Mouse (Mus musculus) G1E-ER4 (cell line): ENCODE measurements around the gene Hnrnph3. TPM values are rescaled to one million over a fixed set of nuclear protein-coding genes. Genes with fewer than 3 reads are reported as not detected.

Source experiments
- GATA1 ChIP-seq: IDR thresholded peaks from one replicate; pipeline ENCODE4 v1.8.0; 2012; ENCODE audit warnings: low read length, inconsistent platforms
- polyA plus RNA-seq: library from polyadenylated mRNA; stranded (reverse); fragments of >175 nt; gene quantifications from 2 replicates; pipeline ENCODE4 v1.2.3, GENCODE M21; 2012

Gene Hnrnph3
- polyA plus RNA-seq, 1 experiment = 5.2 TPM

GRCm38 (mm10) chr10:63039867-63040628, 16.0 kb upstream of the Hnrnph3 start:
- no peak for TF ChIP-seq GATA1

- TF ChIP-seq GATA1 = no peak
Observed at GRCm38 (mm10) chr10:63038571-63039320, 14.7 kb upstream of the Hnrnph3 start.

DNA sequence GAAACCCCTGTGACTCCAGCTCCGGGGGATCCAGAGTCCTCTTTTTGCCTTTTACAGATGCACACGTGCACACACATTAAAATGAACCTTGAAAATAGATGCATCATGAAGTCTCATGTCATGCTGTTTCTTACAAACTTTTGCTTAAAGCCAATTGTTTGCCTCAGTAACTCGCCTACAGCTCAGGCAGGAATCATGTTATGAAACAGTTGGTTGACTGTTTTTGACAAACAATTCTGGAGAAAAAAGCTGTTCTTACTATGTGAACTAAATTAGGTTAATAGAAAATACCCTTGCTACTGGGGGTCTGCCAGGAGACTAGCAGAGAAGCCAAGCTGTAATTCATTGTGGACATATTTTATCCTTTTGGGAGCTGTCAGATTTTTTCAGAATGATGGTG, 8.9 kb upstream of the Hnrnph3 start:
- TF ChIP-seq GATA1 = no peak

DNA sequence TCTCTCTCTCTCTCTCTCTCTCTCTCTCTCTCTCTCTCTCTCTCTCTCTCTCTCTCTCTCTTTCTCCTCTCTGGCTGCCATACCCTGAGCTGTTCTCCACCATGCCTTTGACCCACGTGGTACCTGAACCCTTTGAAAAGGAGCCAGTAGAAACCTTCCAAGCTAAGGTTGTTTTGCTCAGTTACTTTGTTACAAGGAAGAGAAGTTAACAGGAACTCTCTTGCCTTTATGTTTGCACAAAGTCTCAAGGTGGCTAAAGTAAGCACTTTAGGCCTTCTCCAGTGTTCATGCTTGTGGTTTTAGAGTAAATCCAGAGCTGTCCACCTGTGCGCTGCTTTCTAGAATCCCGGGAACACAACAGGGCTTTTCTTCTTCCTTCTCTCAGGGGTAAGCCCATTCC, 8.2 kb upstream of the Hnrnph3 start:
- TF ChIP-seq GATA1 = no peak

- TF ChIP-seq GATA1 = no peak
Observed at GRCm38 (mm10) chr10:63028396-63028795, 4.4 kb upstream of the Hnrnph3 start.

DNA sequence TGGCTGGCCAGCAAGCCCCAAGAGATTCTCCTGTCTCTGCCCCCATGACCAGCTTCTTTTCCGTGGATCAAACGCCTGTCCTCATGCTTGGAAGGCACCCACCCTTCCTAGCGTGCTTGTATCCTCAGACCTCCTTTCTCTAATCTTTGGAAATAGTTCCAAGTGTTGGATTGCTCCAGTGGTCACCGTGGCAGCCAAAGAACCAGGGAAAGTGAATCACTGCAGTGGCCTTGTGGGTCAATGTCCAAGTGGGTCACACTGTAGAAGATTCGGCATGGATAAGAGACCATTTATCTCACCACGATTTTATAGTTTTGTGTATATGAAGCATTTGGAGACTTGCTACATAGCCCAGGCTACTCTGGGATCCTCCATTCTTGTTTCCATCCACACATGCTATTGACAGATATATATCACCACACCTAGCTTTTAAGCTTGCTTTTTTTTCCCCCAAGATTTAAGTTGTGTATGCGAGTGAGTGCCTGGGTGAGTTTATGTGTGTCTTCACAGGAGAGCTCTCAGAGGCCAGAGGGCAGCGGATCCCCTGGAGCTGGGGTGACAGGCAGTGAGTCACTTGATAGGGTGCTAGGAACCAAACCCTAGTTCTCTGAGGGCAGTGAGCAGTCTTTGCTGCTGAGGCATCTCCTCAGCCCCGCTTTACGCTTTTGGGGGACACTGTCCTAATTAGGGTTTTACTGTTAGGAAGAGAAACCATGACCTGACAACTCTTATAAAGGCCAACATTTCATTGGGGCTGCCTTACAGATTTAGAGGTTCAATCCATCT, 3.6 kb upstream of the Hnrnph3 start:
- TF ChIP-seq GATA1 = no peak

- TF ChIP-seq GATA1 = no peak
Observed at GRCm38 (mm10) chr10:63026795-63027160, 2.8 kb upstream of the Hnrnph3 start.

DNA sequence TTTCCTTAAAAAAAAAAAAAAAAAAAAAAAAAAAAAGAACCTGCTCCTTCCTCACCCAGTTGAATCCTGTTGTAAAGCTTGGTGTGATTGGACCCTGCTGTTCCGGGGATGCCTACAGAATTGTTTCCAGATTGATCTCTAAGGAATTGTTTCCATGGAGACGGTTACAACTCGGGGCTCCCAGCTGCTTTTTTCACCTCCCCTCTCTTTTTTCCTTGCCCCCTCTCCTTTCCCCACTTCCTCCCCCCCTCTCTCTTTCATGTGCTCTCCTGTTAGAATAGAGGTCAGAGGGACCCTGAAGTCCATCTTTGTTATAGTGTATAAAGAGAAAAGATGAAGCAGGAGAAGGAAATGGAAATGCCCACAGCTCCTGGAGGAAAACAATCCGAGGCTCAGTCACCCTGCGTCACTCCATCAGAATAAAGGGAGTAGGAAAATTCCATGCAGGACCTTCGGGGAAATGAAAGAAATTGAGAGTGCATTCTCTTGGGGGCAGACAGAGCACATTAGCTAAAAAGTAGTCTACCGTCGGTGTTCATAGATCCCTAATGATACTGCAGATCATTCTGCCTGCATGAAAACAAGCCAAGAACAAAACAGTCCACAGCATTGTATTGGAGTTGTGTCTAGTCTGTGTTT, 2.3 kb upstream of the Hnrnph3 start:
- no peak for TF ChIP-seq GATA1

DNA sequence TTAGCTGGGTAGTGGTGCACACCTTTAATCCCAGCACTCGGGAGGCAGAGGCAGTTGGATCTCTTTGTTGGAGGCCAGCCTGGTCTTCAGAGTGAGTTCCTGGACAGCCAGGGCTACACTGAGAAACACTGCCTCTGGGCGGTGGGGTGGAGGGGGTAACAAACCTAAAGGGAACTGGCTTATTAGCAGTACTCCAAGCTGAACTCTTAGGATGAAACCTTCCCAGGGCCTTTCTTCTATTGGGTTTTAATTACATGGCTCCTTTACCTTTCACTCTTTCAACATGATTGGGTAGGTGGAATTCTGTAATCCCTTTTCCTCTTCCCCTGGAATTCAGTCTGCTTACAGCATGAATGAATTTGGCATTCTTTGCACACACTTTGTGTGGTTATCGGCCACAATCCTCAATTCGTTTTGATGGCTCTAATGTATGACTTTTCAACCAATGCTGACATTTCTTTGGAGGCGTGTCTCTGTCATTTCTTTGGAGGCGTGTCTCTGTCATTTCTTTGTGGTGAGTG, 1.5 kb upstream of the Hnrnph3 start:
- no peak for TF ChIP-seq GATA1

DNA sequence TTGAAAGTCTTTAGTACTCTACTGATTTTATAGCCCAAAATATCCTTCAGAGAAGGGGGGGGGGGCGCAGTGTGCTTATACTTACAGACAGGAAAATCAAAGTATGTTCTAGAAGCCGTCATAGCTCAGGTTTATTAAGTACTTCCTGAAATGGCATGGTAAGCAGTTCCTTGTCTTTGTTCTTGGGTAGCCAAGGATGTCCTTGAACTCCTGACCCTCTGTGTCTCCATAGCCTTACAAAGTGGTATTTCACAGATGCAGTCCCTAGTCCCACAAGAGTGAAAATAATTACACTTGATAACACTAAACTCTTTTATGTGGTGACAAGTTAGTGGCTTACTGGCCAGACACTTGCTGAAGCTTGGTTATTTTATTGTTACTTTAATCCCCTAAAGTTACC, 999 bp upstream of the Hnrnph3 start:
- TF ChIP-seq GATA1 = no peak

- TF ChIP-seq GATA1 = no peak
Observed at GRCm38 (mm10) chr10:63024580-63024910, 528 bp upstream of the Hnrnph3 start.

DNA sequence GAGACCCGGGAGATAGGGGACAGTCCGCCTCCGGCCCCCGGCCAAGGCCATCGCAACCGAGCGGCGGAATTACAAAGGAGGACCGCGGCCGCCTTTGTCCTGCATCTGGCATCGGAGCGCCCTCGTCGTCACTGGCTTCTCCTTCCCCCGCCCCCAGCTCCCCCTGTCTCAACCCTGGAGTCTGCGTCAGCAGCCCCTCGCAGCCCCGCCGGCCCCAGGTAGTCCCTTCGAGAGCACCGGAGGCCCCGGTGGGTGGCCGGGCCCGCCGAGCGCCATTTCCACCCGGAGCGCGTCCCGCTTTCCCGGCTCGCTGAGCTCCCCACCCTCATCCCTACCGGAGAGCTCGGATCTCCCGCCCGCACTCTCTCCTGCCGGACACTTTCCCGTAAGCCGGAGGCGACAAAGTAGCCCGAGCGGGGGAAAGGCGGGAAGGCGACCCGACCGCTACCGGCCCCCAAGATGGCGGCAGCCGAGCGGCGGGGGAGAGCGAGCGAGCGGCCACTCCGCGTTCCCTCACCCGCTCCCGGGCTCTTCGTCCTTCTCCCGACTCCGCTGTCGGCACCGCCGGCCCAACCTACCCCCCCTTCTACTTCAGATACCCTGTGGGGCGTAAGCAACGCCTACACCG, 782 bp downstream of the Hnrnph3 start:
- TF ChIP-seq GATA1 = no peak

DNA sequence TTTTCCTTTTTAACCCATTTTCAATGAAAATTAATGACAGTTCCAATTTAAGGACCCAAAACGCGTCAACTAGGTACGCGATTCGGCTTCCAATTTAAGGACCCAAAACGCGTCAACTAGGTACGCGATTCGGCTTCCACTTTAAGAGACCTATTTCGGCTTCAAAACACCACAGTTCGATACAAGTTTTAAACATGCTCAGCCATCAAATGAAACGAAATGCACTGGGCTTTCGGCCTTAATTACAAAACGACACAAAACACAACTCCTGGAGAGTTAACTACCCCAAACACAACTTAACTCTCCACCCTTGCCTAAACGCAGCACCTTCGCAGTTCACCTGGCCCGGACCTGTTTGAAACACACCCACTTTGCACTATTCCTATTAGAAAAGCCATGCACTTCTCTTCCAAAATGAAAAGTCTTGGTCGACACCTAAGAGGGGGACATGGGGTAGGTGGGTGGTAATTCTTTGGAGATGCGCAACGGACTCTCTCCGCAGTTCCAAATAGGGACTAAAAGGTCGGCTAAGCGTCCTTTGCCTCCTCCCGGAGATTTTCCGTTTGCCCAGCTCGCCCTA, 1.4 kb downstream of the Hnrnph3 start:
- TF ChIP-seq GATA1 = no peak

GRCm38 (mm10) chr10:63021702-63022101, 2.3 kb downstream of the Hnrnph3 start:
- TF ChIP-seq GATA1 = no peak

- no peak for TF ChIP-seq GATA1
Observed at GRCm38 (mm10) chr10:63019304-63019703, 4.7 kb downstream of the Hnrnph3 start.
